Comparison of ENCODE assay signal across 1 mouse cellular context in genomic region chr11:94508976-94509375, GRCm38 (mm10).
TF ChIP-seq lines count a peak whose summit lies in the region.

No protein-coding gene starts in this region.

TF ChIP-seq in MEL, 35 proteins besides CTCF, POLR2A, EP300 and RAD21 (continued from another document):
- TF ChIP-seq MAFK (IDR thresholded peaks at IDR 0.05; ENCODE audit: borderline replicate concordance, low read depth, low read length) (no peak), POLR2AphosphoS2 (IDR thresholded peaks at IDR 0.05; ENCODE audit: low read length) (no peak), JUND (IDR thresholded peaks at IDR 0.05; ENCODE audit: low read depth, low read length) (no peak)
